Mouse (Mus musculus) CH12.LX (cell line): ENCODE measurements around the gene Nfe2l1. TPM values are rescaled to one million over a fixed set of nuclear protein-coding genes. Genes with fewer than 3 reads are reported as not detected.

Experiments used
- DNase-seq: peaks from one replicate; pipeline ENCODE4 v3.0.0-alpha.2; 2013; ENCODE audit errors: extremely low read depth
- H3K27ac ChIP-seq: 2 replicates; pipeline ENCODE4 v1.5.1; 2012; ENCODE audit warnings: low read depth, mild to moderate bottlenecking, control low read depth, moderate library complexity; ENCODE audit not compliant: insufficient read depth
- H3K27me3 ChIP-seq: replicated peaks from 2 replicates; pipeline ENCODE3; 2012; ENCODE audit warnings: inconsistent platforms
- H3K36me3 ChIP-seq, 2 experiments: replicated peaks in 1 of 2; 2 replicates each; pipeline versions ENCODE3 to v1.6.1; 2012; ENCODE audit warnings: inconsistent platforms in 1 of 2, low read length in 1 of 2, mild to moderate bottlenecking in 1 of 2, mixed read lengths in 1 of 2, moderate library complexity in 1 of 2; ENCODE audit not compliant: control insufficient read depth in 1 of 2, insufficient read depth in 1 of 2
- H3K4me1 ChIP-seq, 2 experiments: 2 replicates each; pipeline ENCODE4 v1.6.1; 2012; ENCODE audit warnings: inconsistent platforms in 1 of 2, moderate library complexity in 1 of 2; ENCODE audit not compliant: insufficient read depth in 2 of 2, control insufficient read depth in 1 of 2
- H3K4me2 ChIP-seq: 2 replicates; pipeline ENCODE4 v1.6.1; 2012; ENCODE audit warnings: low read depth, mild to moderate bottlenecking, control low read depth; ENCODE audit not compliant: poor library complexity, insufficient read depth, severe bottlenecking
- H3K4me3 ChIP-seq, 3 experiments: fragments of 150-350 bp in 1 of 3; sonication (generic) in 1 of 3; replicated peaks in 1 of 3; 2 replicates each; pipeline versions ENCODE3 to v1.5.1; 2011 to 2012; ENCODE audit warnings: low read depth in 2 of 3, low read length in 2 of 3, mild to moderate bottlenecking in 2 of 3, moderate library complexity in 2 of 3, control low read depth in 1 of 3, improper control_type of control experiment in 1 of 3, inconsistent platforms in 1 of 3, mixed read lengths in 1 of 3; ENCODE audit not compliant: poor library complexity in 1 of 3
- H3K79me2 ChIP-seq: replicated peaks from 2 replicates; pipeline ENCODE4 v1.6.1; 2012; ENCODE audit warnings: mild to moderate bottlenecking, moderate library complexity; ENCODE audit not compliant: control insufficient read depth, poor library complexity, insufficient read depth, severe bottlenecking; ENCODE audit errors: extremely low read depth
- H3K9ac ChIP-seq: 2 replicates; pipeline ENCODE4 v1.6.1; 2012; ENCODE audit warnings: low read depth, mild to moderate bottlenecking, control low read depth, moderate library complexity; ENCODE audit not compliant: insufficient read depth
- H3K9me3 ChIP-seq: replicated peaks from 2 replicates; pipeline ENCODE3; 2012; ENCODE audit warnings: low read length, inconsistent platforms, mixed read lengths
- CHD2 ChIP-seq: IDR thresholded peaks from 2 replicates; pipeline ENCODE4 v1.6.1; 2011; ENCODE audit warnings: low read length, improper control_type of control experiment
- ELF1 ChIP-seq: IDR thresholded peaks from 2 replicates; pipeline ENCODE4 v1.6.1; 2014; ENCODE audit warnings: low read depth, mild to moderate bottlenecking, inconsistent platforms, low read length, improper control_type of control experiment
- ETS1 ChIP-seq: conservative IDR thresholded peaks from 2 replicates; pipeline ENCODE4 v1.6.1; 2012; ENCODE audit warnings: low read depth, mild to moderate bottlenecking, inconsistent platforms, low read length, improper control_type of control experiment, moderate library complexity
- HCFC1 ChIP-seq: IDR thresholded peaks from 2 replicates; pipeline ENCODE4 v1.6.1; 2012; ENCODE audit warnings: low read depth, mild to moderate bottlenecking, inconsistent platforms, low read length, improper control_type of control experiment
- IRF4 ChIP-seq: IDR thresholded peaks from 2 replicates; pipeline ENCODE4 v1.6.1; 2014; ENCODE audit warnings: low read depth, mild to moderate bottlenecking, inconsistent platforms, low read length, improper control_type of control experiment
- KAT2A ChIP-seq: IDR thresholded peaks from 2 replicates; pipeline ENCODE4 v1.6.1; 2012; ENCODE audit warnings: low read length, improper control_type of control experiment, inconsistent platforms; ENCODE audit not compliant: insufficient replicate concordance
- MAX ChIP-seq: IDR thresholded peaks from 2 replicates; pipeline ENCODE4 v1.6.1; 2011; ENCODE audit warnings: low read length, improper control_type of control experiment
- MAZ ChIP-seq: IDR thresholded peaks from 2 replicates; pipeline ENCODE4 v1.6.1; 2012; ENCODE audit warnings: low read depth, mild to moderate bottlenecking, inconsistent platforms, low read length, improper control_type of control experiment, moderate library complexity
- MEF2A ChIP-seq: IDR thresholded peaks from 2 replicates; pipeline ENCODE4 v1.6.1; 2014; ENCODE audit warnings: low read depth, mild to moderate bottlenecking, inconsistent platforms, low read length, improper control_type of control experiment, borderline replicate concordance
- MXI1 ChIP-seq: IDR thresholded peaks from 2 replicates; pipeline ENCODE4 v1.6.1; 2011; ENCODE audit warnings: mild to moderate bottlenecking, low read depth, low read length, improper control_type of control experiment
- NRF1 ChIP-seq: IDR thresholded peaks from 2 replicates; pipeline ENCODE4 v1.6.1; 2014; ENCODE audit warnings: low read depth, mild to moderate bottlenecking, inconsistent platforms, low read length, improper control_type of control experiment, moderate library complexity
- PAX5 ChIP-seq: IDR thresholded peaks from 2 replicates; pipeline ENCODE4 v1.6.1; 2012; ENCODE audit warnings: low read length, inconsistent platforms, mixed read lengths
- POLR2A ChIP-seq: IDR thresholded peaks from 2 replicates; pipeline ENCODE4 v1.6.1; 2011; ENCODE audit warnings: low read depth, mild to moderate bottlenecking, improper control_type of control experiment, low read length
- TBP ChIP-seq: conservative IDR thresholded peaks from 2 replicates; pipeline ENCODE4 v1.6.1; 2011; ENCODE audit warnings: low read depth, low read length, improper control_type of control experiment
- TCF12 ChIP-seq: IDR thresholded peaks from 2 replicates; pipeline ENCODE4 v1.6.1; 2014; ENCODE audit warnings: low read depth, mild to moderate bottlenecking, inconsistent platforms, low read length, improper control_type of control experiment
- UBTF ChIP-seq: IDR thresholded peaks from 2 replicates; pipeline ENCODE4 v1.6.1; 2012; ENCODE audit warnings: low read depth, mild to moderate bottlenecking, inconsistent platforms, low read length, improper control_type of control experiment, moderate library complexity
- ZMIZ1 ChIP-seq: IDR thresholded peaks from 2 replicates; pipeline ENCODE4 v1.6.1; 2012; ENCODE audit warnings: low read depth, mild to moderate bottlenecking, inconsistent platforms, low read length, improper control_type of control experiment
- ZNF384 ChIP-seq: IDR thresholded peaks from 2 replicates; pipeline ENCODE4 v1.6.1; 2012; ENCODE audit warnings: low read depth, low read length, improper control_type of control experiment, inconsistent platforms
- dilution Hi-C: fragments of 300-500 bp; cut with MboI; formaldehyde crosslinking; loops from 2 replicates; pipeline ENCODE4 v1.14.3; 2020; ENCODE audit warnings: low sequenced_read_pairs; ENCODE audit not compliant: extremely low pct_unique_long_range_greater_than_20kb, extremely low pct_ligation_motif_present
- in situ Hi-C: fragments of 300-500 bp; cut with MboI; formaldehyde crosslinking; loops from 3 replicates; pipeline ENCODE4 v1.14.3; 2019; ENCODE audit warnings: low sequenced_read_pairs, low pct_ligation_motif_present, low pct_unique_long_range_greater_than_20kb, mixed read lengths
- polyA plus RNA-seq: library from polyadenylated mRNA; unstranded; fragments of >175 nt; gene quantifications from 2 replicates; pipeline ENCODE4 v1.2.1, GENCODE M21; 2012; ENCODE audit warnings: low read depth; ENCODE audit not compliant: insufficient read length
- total RNA-seq, 2 experiments: library from RNA; depleted of rRNA; stranded (reverse); fragments of 300-350 nt in 1 of 2; fragments of >200 nt in 1 of 2; gene quantifications; 2 replicates each; pipeline ENCODE4 v1.2.3; 2012 to 2014

The Nfe2l1 gene
- total and polyA plus RNA-seq, 3 experiments, result 77.7 to 169 (median 145) TPM

GRCm38 (mm10) chr11:96824783-96825495, 4.8 kb downstream of the Nfe2l1 start:
- H3K9ac ChIP-seq, result peak overlapping the region; percentile 94
- TF ChIP-seq IRF4 (0 out of 2 replicates have a peak, but pooled peaks have one; percentile 7), MXI1 (peak; percentile 29; the same call in 1 of the 2 replicates), POLR2A (no peak), ZMIZ1 (peak; percentile 52; the same call in 1 of the 2 replicates)
- peak overlapping the region; percentile 91 for H3K4me2 ChIP-seq
- peak overlapping the region in 2 of 3 experiments; percentile 13 to 16 for H3K4me3 ChIP-seq
- DNase-seq, result no peak
- dilution Hi-C loops (no loop called here), in situ Hi-C loops (no loop called here)
- H3K79me2 ChIP-seq, result peaks cover 78% of the 10 kb centered on the region
- peaks cover 38 to 55% of the 10 kb centered on the region in 2 experiments for H3K36me3 ChIP-seq
- no peaks in the 10 kb centered on the region for H3K27me3 ChIP-seq
- peaks cover 21 to 61% of the 10 kb centered on the region in 2 experiments for H3K4me1 ChIP-seq
- peak overlapping the region; percentile 26; the same call in 1 of the 2 replicates for H3K27ac ChIP-seq
- H3K9me3 ChIP-seq, result no peaks in the 10 kb centered on the region

- H3K9me3 ChIP-seq, result no peaks in the 10 kb centered on the region
- no peaks in the 10 kb centered on the region for H3K27me3 ChIP-seq
- H3K4me3 ChIP-seq, result peak overlapping the region; percentile 67 to 79 (median 74)
- peaks cover 46 to 63% of the 10 kb centered on the region in 2 experiments for H3K36me3 ChIP-seq
- H3K79me2 ChIP-seq, result peaks cover 84% of the 10 kb centered on the region
- H3K27ac ChIP-seq, result peak overlapping the region; percentile 99
- H3K9ac ChIP-seq, result peak overlapping the region; percentile 95
- H3K4me2 ChIP-seq, result peak overlapping the region; percentile 91
- H3K4me1 ChIP-seq, result peaks cover 29 to 69% of the 10 kb centered on the region in 2 experiments
- peak; percentile 99 for DNase-seq
- in situ Hi-C loops (no loop called here), dilution Hi-C loops (no loop called here)
- TF ChIP-seq HCFC1 (peak; percentile 56), TBP (peak; percentile 67), UBTF (peak; percentile 74; the same call in 1 of the 2 replicates), MAZ (peak; percentile 84), ZNF384 (peak; percentile 33), ELF1 (peak; percentile 93), MAX (no peak), TCF12 (peak; percentile 69), ETS1 (peak; percentile 63), MEF2A (no peak), NRF1 (peak; percentile 59), MXI1 (peak; percentile 75), CHD2 (peak; percentile 92), PAX5 (no peak), KAT2A (no peak)
These were observed 5.6 kb downstream of the Nfe2l1 start for GRCm38 (mm10) chr11:96823880-96824782.
